8 mouse cellular contexts compared by ENCODE assay signal in the genomic region with DNA sequence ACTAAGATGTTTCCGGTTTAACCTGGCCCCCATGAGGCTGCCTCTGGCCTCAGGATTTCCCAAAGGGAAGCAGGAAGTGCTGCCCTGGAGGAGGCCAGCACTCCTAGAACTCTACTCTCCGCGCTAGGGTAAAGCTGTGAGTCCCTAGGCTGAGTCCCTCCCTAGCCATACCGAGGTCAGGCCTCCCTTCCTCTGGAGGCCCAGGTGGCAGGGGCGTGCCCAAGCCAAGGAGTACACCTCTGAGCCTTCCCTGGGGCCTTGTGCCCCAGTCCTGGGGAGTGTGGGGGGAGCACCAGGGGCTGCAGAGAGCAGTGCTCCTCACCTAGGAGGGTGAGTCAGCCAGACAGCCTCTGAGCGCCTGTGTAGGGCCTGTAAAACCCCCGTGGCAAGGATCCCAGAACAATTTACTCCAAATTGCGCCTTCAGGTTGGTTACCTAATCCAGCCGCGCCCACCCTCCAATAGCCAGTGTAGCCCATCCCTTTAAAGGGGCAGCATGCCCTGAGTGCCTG. TPM values are rescaled to one million over a fixed set of nuclear protein-coding genes. Genes with fewer than 3 reads are reported as not detected.
DNase-seq lines count a peak whose midpoint lies in the region; ATAC-seq and TF ChIP-seq lines count a peak whose summit lies in the region.

No protein-coding gene starts in this region.

- WGBS in heart, adult 2 months: 45% methylated on average over 10 of the region's 10 CpGs
- WGBS in hindbrain, embryonic 13.5 days: 20% methylated on average over 10 of the region's 10 CpGs
- WGBS in liver, embryonic 15.5 days (ENCODE audit: insufficient replicate concordance): 38% methylated on average over 10 of the region's 10 CpGs

- TF ChIP-seq POLR2A in heart, adult 2 months (IDR thresholded peaks at IDR 0.05; ENCODE audit: insufficient read depth, low read depth, low read length): 0 out of 2 replicates have a peak, but pooled peaks have one; percentile 26

- TF ChIP-seq EP300 in heart, adult 2 months (IDR thresholded peaks at IDR 0.05; ENCODE audit: insufficient read depth, low read depth, low read length): 0 out of 2 replicates have a peak, but pooled peaks have one; percentile 16

- intact Hi-C loops in heart, adult 2 months (cut with DNase I): loop anchor here (2.0 kb wide), 1 partner anchor 25 kb away; no protein-coding TSS in a partner anchor
- intact Hi-C loops in heart, postnatal 36 days (cut with DNase I): no loop called here

- no peak for DNase-seq in heart, adult 2 months
- DNase-seq in heart, postnatal 36 days: no peak
- peak; percentile 56 to 68 for DNase-seq in cerebellum, adult 18-20 months
- no peak for DNase-seq in layer of hippocampus, adult 9-10 months (ENCODE audit: low spot score)
- no peak for DNase-seq in layer of hippocampus, postnatal 25 days (ENCODE audit: extremely low spot score in 1 of 2, low spot score in 1 of 2)

- no peak for TF ChIP-seq CTCF in heart, adult 2 months (IDR thresholded peaks at IDR 0.05)

- peak overlapping the region; percentile 93 for H3K4me2 ChIP-seq in hindbrain, embryonic 13.5 days
- H3K4me2 ChIP-seq in liver, embryonic 15.5 days: peak overlapping the region; percentile 97

- no peak for ATAC-seq in hindbrain, embryonic 13.5 days (ENCODE audit: low FRiP score)
- no peak for ATAC-seq in liver, embryonic 15.5 days (ENCODE audit: insufficient read depth)
- no peak for ATAC-seq in monocyte, adult 5-6 weeks (replicated peaks; ENCODE audit: insufficient number of reproducible peaks, low FRiP score, low TSS enrichment, poor library complexity, severe bottlenecking)

- no peaks in the 10 kb centered on the region for H3K27me3 ChIP-seq in heart, adult 2 months (ENCODE audit: control insufficient read depth, insufficient read depth, low read length)
- H3K27me3 ChIP-seq in hindbrain, embryonic 13.5 days: 0 out of 2 replicates have a peak, but pooled peaks cover 8% of the 10 kb centered on the region
- H3K27me3 ChIP-seq in liver, embryonic 15.5 days: peaks cover 46% of the 10 kb centered on the region

- peak overlapping the region; percentile 48 for H3K27ac ChIP-seq in heart, adult 2 months
- no peak overlapping the region for H3K27ac ChIP-seq in hindbrain, embryonic 13.5 days
- no peak overlapping the region; the same call in 1 of the 2 replicates for H3K27ac ChIP-seq in liver, embryonic 15.5 days (replicated peaks)

- H3K9me3 ChIP-seq in hindbrain, embryonic 13.5 days: no peaks in the 10 kb centered on the region
- no peaks in the 10 kb centered on the region for H3K9me3 ChIP-seq in liver, embryonic 15.5 days (replicated peaks)

- peaks cover 5% of the 10 kb centered on the region for H3K4me1 ChIP-seq in heart, adult 2 months (ENCODE audit: control insufficient read depth, insufficient read depth, low read length)
- peaks cover 25% of the 10 kb centered on the region for H3K4me1 ChIP-seq in hindbrain, embryonic 13.5 days (replicated peaks)
- H3K4me1 ChIP-seq in liver, embryonic 15.5 days (replicated peaks): peaks cover 50% of the 10 kb centered on the region

- H3K9ac ChIP-seq in heart, adult 2 months (ENCODE audit: low read depth, low read length): peak overlapping the region; percentile 34; the same call in 1 of the 2 replicates
- H3K9ac ChIP-seq in hindbrain, embryonic 13.5 days: peak overlapping the region; percentile 90
- no peak overlapping the region for H3K9ac ChIP-seq in liver, embryonic 15.5 days

- H3K79me2 ChIP-seq in heart, adult 2 months (replicated peaks; ENCODE audit: control insufficient read depth, insufficient read depth, low read length): no peaks in the 10 kb centered on the region

- H3K4me3 ChIP-seq in heart, adult 2 months: no peak overlapping the region
- peak overlapping the region; percentile 79; the same call in 1 of the 2 replicates for H3K4me3 ChIP-seq in hindbrain, embryonic 13.5 days
- H3K4me3 ChIP-seq in liver, embryonic 15.5 days (replicated peaks): peak overlapping the region; percentile 70

- no peaks in the 10 kb centered on the region for H3K36me3 ChIP-seq in heart, adult 2 months (ENCODE audit: control insufficient read depth, insufficient read depth, low read length)
- no peaks in the 10 kb centered on the region for H3K36me3 ChIP-seq in hindbrain, embryonic 13.5 days
- no peaks in the 10 kb centered on the region for H3K36me3 ChIP-seq in liver, embryonic 15.5 days (replicated peaks)

RNA-seq across cellular contexts. Expression of a gene that starts 1.6 kb away (rescaled TPM):
- total RNA-seq in heart, adult 2 months (2021): 1 to 10 TPM; 4.4 to 4.8 TPM
- 5.9 and 7.1 TPM in 2 replicates for polyA plus RNA-seq in heart, adult 2 months (2012; rRNA removed)
- total RNA-seq in heart, postnatal 36 days (2021): 1 to 10 TPM; 5.1 to 6.4 TPM
- 20.9 and 23.6 TPM in 2 replicates for polyA plus RNA-seq in hindbrain, embryonic 13.5 days (2015; fragmentation: Nextera tagmentation; extraction: Ambion mirVana)
- 68.0 and 77.2 TPM in 2 replicates for polyA plus RNA-seq in liver, embryonic 15.5 days (2015; fragmentation: Nextera tagmentation; extraction: Ambion mirVana)
- 122 to 151 TPM (median 138 TPM) in 3 replicates for total RNA-seq in monocyte, adult 5-6 weeks (2017)
- 10 to 100 TPM; 11.4 to 12.7 TPM for total RNA-seq in layer of hippocampus, postnatal 25 days (2021)

Comparison
In these comparisons a context has a peak if more than half of its experiments do, and no peak if none do; other contexts are left out.
1. DNase-seq: peak in cerebellum, adult 18-20 months (2 of 2); none in heart, adult 2 months (0 of 2), heart, postnatal 36 days (0 of 2), layer of hippocampus, adult 9-10 months (single experiment) and layer of hippocampus, postnatal 25 days (0 of 2).